Mouse (Mus musculus) kidney, embryonic 16.5 days (tissue): ENCODE results near the gene S1pr2. TPM values are rescaled to one million over a fixed set of nuclear protein-coding genes. Genes with fewer than 3 reads are reported as not detected.
"Not testable (repeated sequence)": the region's sequence is repeated elsewhere in the genome, so short reads cannot be mapped to it uniquely, and the experiment has no call there.

Source experiments
- ATAC-seq: fragments of 200-750 bp; cut with Nextera tagmentation; 2 replicates; pipeline ENCODE4 v1.8.0; 2017; ENCODE audit warnings: moderate TSS enrichment; ENCODE audit not compliant: low FRiP score, low TSS enrichment
- H3K27ac ChIP-seq: fragments of 300-500 bp; sonication (generic); 2 replicates; pipeline ENCODE4 v1.5.1; 2014; ENCODE audit warnings: low read length
- H3K27me3 ChIP-seq: fragments of 300-500 bp; sonication (generic); 2 replicates; pipeline ENCODE4 v1.6.1; 2014; ENCODE audit warnings: low read length, control low read depth, mixed read lengths; ENCODE audit not compliant: insufficient read depth
- H3K36me3 ChIP-seq: fragments of 300-500 bp; sonication (generic); 2 replicates; pipeline ENCODE4 v1.6.1; 2014; ENCODE audit warnings: low read length, control low read depth, mixed read lengths; ENCODE audit not compliant: insufficient read depth
- H3K4me1 ChIP-seq: fragments of 300-500 bp; sonication (generic); 2 replicates; pipeline ENCODE4 v1.6.1; 2014; ENCODE audit warnings: low read length, control low read depth, mixed read lengths; ENCODE audit not compliant: insufficient read depth
- H3K4me2 ChIP-seq: fragments of 300-500 bp; sonication (generic); replicated peaks from 2 replicates; pipeline ENCODE4 v1.6.1; 2014; ENCODE audit warnings: low read depth, low read length
- H3K4me3 ChIP-seq: fragments of 300-500 bp; sonication (generic); 2 replicates; pipeline ENCODE4 v1.5.1; 2014; ENCODE audit warnings: mild to moderate bottlenecking, low read length
- H3K9ac ChIP-seq: fragments of 300-500 bp; sonication (generic); replicated peaks from 2 replicates; pipeline ENCODE4 v1.6.1; 2014; ENCODE audit warnings: low read length
- H3K9me3 ChIP-seq: fragments of 300-500 bp; sonication (generic); 2 replicates; pipeline ENCODE4 v1.6.1; 2016; ENCODE audit warnings: low read length, control low read depth
- WGBS: fragments of 180-500 bp; shearing (Covaris S2); extraction: QIAGEN DNeasy Blood & Tissue Kit; methylation state at CpG from one replicate; pipeline ENCODE4 v1.1.7; 2014; 5-methylcytosine and 5-hydroxymethylcytosine counted together
- polyA plus RNA-seq: library from polyadenylated mRNA; unstranded; fragments of >200 nt; fragmentation: Nextera tagmentation; extraction: Ambion mirVana; gene quantifications from 2 replicates; pipeline ENCODE4 v1.2.1, GENCODE M21; 2015

S1pr2 gene
- polyA plus RNA-seq, 1 experiment from 2014 or later = 35.1 TPM

DNA sequence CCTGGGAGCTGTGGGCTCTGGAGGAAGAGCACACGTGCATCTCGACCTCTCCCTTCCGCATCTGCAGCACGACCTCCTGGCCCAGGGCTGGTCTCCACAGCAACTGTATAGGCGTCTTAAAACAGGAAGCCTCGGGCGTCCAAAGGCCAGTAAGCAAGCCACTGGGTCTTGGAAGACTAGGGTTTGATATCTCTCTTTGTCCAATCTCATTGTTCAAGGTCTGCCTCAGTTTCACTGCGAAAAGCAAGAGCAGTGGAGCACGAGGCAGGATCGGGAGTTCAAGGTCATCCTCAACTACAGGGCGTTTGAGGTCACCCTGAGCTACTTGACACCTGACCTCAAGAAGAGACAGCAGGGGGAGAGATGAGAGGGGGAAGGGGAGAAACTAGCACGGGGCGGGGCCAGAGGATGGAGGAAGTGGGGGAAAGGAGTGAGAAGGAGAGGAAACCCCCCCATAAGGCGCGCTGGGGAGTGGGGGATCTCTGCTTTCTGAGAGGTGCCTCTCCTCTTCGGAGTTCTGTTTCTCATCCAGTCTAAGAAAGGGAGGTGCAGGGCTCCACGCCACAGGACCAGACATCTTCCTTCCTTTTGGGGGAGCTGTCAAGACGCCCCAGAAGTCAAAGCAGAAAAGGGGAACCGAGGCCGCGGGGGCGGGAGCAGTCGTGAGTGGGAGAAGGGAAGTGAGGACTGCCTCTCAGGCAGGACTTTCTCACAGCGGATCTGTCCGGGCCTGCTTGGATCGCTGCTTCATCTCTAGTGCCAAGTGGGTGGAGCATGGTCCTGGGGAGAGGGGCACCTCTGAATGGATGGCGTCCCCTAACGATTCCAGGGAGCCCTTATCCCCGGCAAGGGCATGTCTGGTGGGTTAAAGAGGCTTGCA is 38.4 kb upstream of the S1pr2 start:
- peak; percentile 50 for ATAC-seq
- Histone ChIP-seq H3K9ac (peak overlapping the region; percentile 22), H3K4me1 (peaks cover 22% of the 10 kb centered on the region; the same call in 1 of the 2 replicates), H3K4me2 (peak overlapping the region; percentile 65), H3K9me3 (no peaks in the 10 kb centered on the region), H3K27ac (peak overlapping the region; percentile 50), H3K36me3 (no peaks in the 10 kb centered on the region), H3K4me3 (peak overlapping the region; percentile 41), H3K27me3 (peaks cover 23% of the 10 kb centered on the region)
- 2% methylated on average over 29 of the region's 29 CpGs for WGBS

DNA sequence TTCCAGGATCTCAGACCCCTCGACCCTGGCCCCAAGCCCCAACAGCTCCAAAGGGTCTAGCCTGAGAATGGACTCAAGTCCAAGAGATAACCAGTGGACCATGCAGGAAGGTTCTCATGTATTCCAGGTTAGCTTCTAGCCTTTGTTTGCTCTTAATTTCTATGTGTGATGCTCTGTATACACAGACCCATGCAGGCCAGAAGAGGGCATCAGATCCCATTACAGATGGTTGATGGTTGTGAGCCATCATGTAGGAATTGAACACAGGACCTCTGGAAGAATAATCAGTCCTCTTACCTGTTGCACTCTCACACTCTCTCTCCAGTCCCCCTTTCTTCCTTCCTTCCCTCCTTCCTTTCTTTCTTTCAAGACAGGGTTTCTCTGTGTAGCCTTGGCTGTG is 35.8 kb upstream of the S1pr2 start:
- Histone ChIP-seq H3K36me3 (peaks cover 14% of the 10 kb centered on the region), H3K4me3 (no peak overlapping the region), H3K4me1 (peaks cover 22% of the 10 kb centered on the region; the same call in 1 of the 2 replicates), H3K27ac (peak overlapping the region; percentile 75), H3K9ac (no peak overlapping the region), H3K27me3 (peaks cover 16% of the 10 kb centered on the region), H3K9me3 (no peaks in the 10 kb centered on the region), H3K4me2 (no peak overlapping the region)
- 50% methylated on average over 1 of the region's 1 CpGs for WGBS
- no peak for ATAC-seq

DNA sequence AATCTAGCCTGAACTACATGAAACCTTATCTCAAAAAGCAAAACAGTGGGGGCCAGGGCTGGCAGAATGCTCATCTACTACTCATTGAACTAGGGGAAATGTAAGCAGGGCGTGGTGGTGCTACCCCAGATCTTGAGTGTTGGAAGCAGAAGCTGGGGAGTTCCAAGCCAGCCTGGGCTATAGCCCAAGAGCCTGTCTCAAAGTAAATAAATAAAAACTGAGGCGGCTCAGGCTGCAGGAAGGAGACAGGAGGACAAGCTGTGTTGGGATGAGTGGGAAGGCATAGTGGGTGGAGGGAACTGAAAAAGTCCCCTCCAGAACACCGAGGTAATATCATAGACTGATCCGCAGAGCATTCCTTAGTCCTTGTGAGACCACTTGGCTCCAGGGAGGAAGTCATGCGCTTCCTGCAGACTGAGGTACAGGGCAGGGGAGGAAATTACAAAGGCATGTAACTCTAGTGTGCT is 35.3 kb upstream of the S1pr2 start:
- no peak overlapping the region for H3K4me2 ChIP-seq
- no peak overlapping the region for H3K9ac ChIP-seq
- peaks cover 22% of the 10 kb centered on the region; the same call in 1 of the 2 replicates for H3K4me1 ChIP-seq
- H3K9me3 ChIP-seq = no peaks in the 10 kb centered on the region
- peaks cover 12% of the 10 kb centered on the region; the same call in 1 of the 2 replicates for H3K27me3 ChIP-seq
- no peak for ATAC-seq
- 48% methylated on average over 5 of the region's 5 CpGs for WGBS
- H3K4me3 ChIP-seq = no peak overlapping the region
- peaks cover 19% of the 10 kb centered on the region for H3K36me3 ChIP-seq
- H3K27ac ChIP-seq = peak overlapping the region; percentile 75

DNA sequence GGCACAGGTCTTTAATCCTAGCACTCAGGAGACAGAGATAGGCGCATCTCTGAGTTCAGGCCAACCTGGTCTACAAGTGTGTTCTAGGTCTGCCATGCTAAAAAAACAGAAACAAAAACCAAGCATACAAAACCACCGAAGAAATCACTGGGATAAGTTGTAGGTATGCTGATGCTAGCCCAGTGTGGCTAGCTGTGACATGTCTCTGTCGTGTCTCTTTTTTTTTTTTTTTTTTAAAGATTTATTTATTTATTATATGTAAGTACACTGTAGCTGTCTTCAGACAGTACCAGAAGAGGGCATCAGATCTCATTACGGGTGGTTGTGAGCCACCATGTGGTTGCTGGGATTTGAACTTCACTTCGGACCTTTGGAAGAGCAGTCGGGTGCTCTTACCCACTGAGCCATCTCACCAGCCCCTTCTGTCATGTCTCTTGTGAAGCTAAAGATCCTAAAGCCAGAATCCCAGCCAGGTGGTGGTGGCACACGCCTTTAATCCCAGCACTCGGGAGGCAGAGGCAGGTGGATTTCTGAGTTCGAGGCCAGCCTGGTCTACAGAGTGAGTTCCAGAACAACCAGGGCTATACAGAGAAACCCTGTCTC is 34.5 kb upstream of the S1pr2 start:
- H3K27ac ChIP-seq, H3K9ac ChIP-seq, H3K4me2 ChIP-seq, H3K4me3 ChIP-seq, H3K27me3 ChIP-seq, ATAC-seq, H3K9me3 ChIP-seq: not testable (repeated sequence)
- Histone ChIP-seq H3K4me1 (peaks cover 18% of the 10 kb centered on the region; the same call in 1 of the 2 replicates), H3K36me3 (peaks cover 26% of the 10 kb centered on the region)
- WGBS = 69% methylated on average over 9 of the region's 9 CpGs

DNA sequence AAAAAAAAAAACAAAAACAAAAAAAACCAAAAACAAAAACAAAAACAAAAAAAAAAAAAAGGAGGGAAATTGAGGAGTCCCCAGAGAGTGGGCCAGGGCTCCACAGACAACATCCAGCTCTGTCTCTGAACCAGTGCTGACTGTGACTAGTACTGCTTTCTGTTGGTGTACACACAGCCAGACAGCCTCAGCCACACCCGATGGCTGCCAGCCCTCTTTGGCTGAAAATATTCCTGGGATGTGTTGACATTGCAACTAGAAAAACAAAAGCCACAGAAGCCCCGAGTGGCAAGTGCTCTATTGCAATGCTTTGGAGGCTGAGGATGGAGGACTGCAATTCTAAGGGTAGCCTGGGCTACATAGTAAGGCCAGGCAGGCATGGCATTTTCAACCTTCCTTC is 33.8 kb upstream of the S1pr2 start:
- WGBS = 43% methylated on average over 2 of the region's 2 CpGs
- no peak overlapping the region for H3K9ac ChIP-seq
- H3K27me3 ChIP-seq = 0 out of 2 replicates have a peak, but pooled peaks cover 4% of the 10 kb centered on the region
- no peak overlapping the region for H3K4me2 ChIP-seq
- peaks cover 12% of the 10 kb centered on the region; the same call in 1 of the 2 replicates for H3K4me1 ChIP-seq
- H3K27ac ChIP-seq = no peak overlapping the region
- no peak overlapping the region for H3K4me3 ChIP-seq
- no peak for ATAC-seq
- H3K9me3 ChIP-seq = no peaks in the 10 kb centered on the region
- peaks cover 28% of the 10 kb centered on the region for H3K36me3 ChIP-seq

DNA sequence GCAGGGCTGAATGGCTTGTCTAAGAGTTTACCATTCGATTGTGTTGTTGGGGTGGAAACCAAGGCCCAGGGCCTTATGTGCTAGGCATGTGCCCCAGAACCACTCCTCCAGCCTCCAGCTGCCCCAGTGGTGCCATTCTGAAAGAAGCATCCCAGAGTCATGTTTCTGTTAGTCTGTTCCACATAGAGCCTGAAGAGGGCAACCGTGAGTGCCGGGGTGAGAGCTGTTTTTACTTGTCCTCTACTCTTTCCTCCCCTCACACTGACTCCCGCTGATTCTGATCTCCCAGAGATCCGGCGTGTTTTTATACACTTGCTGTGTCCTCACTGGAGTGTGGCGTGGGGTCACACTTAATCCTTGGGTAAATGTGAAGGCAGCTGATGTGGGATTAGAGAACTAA is 31.4 kb upstream of the S1pr2 start:
- Histone ChIP-seq H3K27ac (no peak overlapping the region), H3K27me3 (no peaks in the 10 kb centered on the region), H3K4me2 (no peak overlapping the region), H3K4me3 (no peak overlapping the region), H3K4me1 (0 out of 2 replicates have a peak, but pooled peaks cover 4% of the 10 kb centered on the region), H3K36me3 (peaks cover 34% of the 10 kb centered on the region), H3K9ac (no peak overlapping the region), H3K9me3 (no peaks in the 10 kb centered on the region)
- 81% methylated on average over 7 of the region's 7 CpGs for WGBS
- ATAC-seq = no peak

DNA sequence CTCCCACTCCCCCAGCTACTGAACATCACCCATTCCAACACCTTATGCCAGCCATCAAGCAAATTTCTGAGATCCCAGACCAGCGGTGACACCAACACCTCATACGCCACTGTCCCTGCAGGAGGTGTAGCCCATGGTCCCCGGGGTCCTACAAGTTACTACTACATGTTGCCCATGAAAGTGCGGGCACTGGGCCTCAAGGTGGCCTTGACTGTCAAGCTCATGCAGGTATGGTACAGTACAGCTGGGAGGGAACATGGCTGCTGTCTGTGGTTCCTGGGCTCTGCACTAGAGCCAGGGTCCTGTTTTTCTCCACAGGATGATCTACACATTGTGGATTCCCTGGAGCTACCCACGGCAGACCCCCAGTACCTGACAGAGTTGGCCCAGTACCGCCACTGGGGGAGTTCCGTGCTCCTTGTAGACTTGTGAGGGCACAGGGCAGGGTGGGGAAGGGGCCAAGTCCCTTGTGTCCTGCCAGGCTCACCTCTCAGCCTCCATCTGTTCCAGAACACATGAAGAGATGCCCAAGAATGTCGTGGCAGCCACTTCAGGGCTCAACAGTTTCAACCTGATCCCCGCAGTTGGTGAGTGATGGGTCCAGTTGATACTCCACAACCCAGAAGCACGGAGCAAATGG is 30.9 kb upstream of the S1pr2 start:
- H3K4me2 ChIP-seq = no peak overlapping the region
- H3K4me3 ChIP-seq = no peak overlapping the region
- H3K27me3 ChIP-seq = no peaks in the 10 kb centered on the region
- H3K27ac ChIP-seq = no peak overlapping the region
- no peaks in the 10 kb centered on the region for H3K9me3 ChIP-seq
- H3K4me1 ChIP-seq = 0 out of 2 replicates have a peak, but pooled peaks cover 4% of the 10 kb centered on the region
- ATAC-seq = no peak
- H3K9ac ChIP-seq = no peak overlapping the region
- 91% methylated on average over 10 of the region's 10 CpGs for WGBS
- H3K36me3 ChIP-seq = peaks cover 34% of the 10 kb centered on the region

DNA sequence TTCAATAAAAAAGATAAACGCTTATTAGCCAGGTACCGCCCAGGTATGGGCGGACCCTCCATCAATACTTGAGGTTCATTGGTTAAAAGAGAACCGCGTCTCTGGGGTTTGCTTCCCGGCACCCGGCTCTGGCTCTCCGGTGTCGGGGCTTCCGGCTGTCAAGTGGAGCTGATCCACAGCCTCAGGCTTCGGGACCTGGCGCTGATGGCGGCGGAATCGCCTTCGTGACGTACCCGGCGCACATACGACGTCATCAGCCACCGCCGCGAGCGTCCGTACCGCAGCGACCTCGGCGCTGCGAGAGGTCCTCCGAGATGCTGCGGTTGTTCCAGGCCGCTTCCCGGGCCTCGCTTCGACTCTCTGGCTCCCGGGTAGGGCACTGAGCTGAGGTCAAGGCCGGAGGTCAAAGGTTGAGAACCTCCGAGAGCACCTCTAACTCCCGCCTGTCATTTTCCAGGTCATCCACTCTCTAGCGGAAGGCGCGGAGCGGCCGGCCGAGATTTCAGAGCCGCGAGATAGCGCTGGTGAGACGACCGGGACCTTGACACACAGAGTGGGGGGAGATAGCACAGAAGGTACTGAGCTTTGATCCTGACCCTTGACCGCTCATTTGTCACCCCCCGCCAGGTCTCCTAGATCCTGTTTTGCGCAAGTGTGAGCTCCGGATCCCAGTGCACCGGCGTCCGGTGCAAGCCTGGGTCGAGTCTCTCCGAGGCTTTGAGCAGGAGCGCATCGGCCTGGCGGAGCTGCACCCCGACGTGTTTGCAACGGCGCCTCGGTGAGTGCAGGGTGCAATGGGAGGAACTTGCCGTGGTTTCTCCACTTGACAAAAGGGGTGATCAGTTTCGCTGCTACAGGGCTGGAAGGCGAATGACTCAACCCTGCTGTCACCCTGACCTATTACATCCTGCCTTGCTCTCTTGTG is 26.3 kb upstream of the S1pr2 start, which contains the start of gene Mrpl4:
Mrpl4 (plus strand) TSS at position 112 of the 925 bp plus-strand sequence.
- Histone ChIP-seq H3K36me3 (peaks cover 26% of the 10 kb centered on the region), H3K27ac (peak within 1 kb of the TSS; percentile 67), H3K4me1 (no peaks in the 10 kb centered on the region), H3K27me3 (no peaks in the 10 kb centered on the region), H3K9me3 (no peaks in the 10 kb centered on the region), H3K9ac (peak within 1 kb of the TSS; percentile 87), H3K4me3 (peak within 1 kb of the TSS; percentile 86), H3K4me2 (peak within 1 kb of the TSS; percentile 64)
- under 1% methylated on average over 72 of the region's 72 CpGs for WGBS
- peak; percentile 83 for ATAC-seq

DNA sequence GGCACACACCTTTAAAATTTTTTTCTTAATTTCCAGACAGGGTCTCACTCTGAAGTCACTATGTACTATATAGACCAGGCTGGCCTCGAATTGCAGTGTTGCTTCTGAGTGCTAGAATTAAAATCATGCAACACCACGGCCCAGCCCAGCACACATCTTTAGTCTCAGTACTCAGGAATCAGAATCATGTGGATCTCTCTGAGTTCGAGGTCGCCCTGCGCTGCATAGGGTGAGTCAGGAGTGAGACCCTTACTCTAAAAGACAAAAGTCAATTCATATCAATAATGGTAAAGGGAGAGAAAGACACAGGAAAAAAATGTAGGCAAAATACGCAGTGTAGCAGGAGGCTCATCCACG is 25.7 kb upstream of the S1pr2 start:
- Histone ChIP-seq H3K27ac (peak overlapping the region; percentile 67), H3K9ac (peak overlapping the region; percentile 87), H3K27me3 (no peaks in the 10 kb centered on the region), H3K4me2 (peak overlapping the region; percentile 64), H3K36me3 (peaks cover 19% of the 10 kb centered on the region), H3K4me1 (no peaks in the 10 kb centered on the region), H3K9me3 (no peaks in the 10 kb centered on the region), H3K4me3 (peak overlapping the region; percentile 86)
- ATAC-seq = peak; percentile 6
- WGBS = 6% methylated on average over 7 of the region's 7 CpGs
